Mouse (Mus musculus) frontal cortex, postnatal 36 days (tissue): ENCODE results near the gene Hs3st6.
"Not testable (repeated sequence)": the region's sequence is repeated elsewhere in the genome, so short reads cannot be mapped to it uniquely, and the experiment has no call there.

Source experiments
- DNase-seq, 2 experiments: peaks; one replicate each; pipeline ENCODE4 v3.0.0; 2022; ENCODE audit warnings: low spot score in 2 of 2

Hs3st6 gene

GRCm38 (mm10) chr17:24752415-24753394, at the start of gene Hs3st6:
Hs3st6 (plus strand) TSS chr17:24752988.
- DNase-seq: no peak

DNA sequence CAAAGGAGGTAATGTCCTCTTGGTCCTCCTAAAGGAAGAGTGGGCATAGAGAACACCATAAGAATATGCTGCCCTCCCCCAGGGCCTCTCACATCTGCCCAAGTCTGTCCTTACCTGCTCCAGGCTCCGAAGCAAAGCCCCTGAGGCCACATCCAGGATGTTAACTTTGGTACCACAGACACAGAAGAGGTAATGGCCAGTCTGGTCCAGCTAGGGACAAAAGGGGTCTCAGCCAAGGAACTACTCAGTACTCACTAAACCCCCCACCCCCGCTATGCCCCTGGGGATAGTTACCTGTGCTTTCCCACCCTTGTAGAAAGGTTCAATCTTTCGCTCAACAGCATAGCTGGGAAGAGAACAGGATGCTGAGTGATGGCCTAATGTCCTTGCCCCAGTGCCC, 47.0 kb upstream of the Hs3st6 start:
- no peak for DNase-seq

DNA sequence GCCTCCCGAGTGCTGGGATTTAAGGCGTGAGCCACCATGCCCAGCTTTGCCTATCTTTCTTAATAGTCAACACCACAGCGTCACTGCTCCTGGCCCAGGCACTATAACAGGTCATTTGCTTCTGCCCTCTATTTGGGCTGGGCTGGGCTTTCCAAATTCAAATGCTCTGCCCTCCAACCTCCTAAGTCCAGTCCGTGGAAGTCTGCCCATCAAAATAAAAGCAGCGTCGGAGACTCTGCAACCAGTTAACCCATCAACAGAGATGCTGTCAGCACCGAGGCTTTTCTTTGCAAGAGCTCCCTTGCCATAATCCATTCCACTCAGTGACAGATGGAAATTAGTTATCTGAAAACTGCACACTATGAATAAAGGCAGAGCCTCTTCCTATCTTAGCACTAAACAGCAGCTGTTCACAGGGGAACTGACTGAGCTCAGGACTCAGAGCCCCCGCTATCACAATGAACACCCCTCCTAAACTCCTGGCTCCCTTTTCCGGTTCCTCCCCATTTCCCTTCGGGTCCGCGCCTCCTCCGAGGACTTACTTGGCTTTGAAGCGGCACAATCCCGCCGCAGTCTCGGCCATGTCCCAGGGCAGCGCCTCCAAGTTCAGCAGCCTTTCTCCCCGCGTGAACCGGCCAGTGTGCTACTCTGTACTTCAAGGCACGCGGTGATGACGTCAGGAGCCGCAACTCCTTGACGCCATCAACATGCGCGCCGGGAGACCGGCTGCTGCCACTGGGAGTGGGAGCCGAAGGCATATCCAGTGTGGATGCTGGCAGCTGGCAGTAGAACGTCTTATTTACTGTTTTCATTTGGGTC, 45.6 kb upstream of the Hs3st6 start, which contains the start of gene Tbl3:
Tbl3 (minus strand) TSS at position 679 of the 819 bp plus-strand sequence.
- DNase-seq: peak; percentile 95 to 98

GRCm38 (mm10) chr17:24707801-24708425, 44.9 kb upstream of the Hs3st6 start:
- DNase-seq: no peak

GRCm38 (mm10) chr17:24708646-24709045, 44.1 kb upstream of the Hs3st6 start:
- DNase-seq: no peak

DNA sequence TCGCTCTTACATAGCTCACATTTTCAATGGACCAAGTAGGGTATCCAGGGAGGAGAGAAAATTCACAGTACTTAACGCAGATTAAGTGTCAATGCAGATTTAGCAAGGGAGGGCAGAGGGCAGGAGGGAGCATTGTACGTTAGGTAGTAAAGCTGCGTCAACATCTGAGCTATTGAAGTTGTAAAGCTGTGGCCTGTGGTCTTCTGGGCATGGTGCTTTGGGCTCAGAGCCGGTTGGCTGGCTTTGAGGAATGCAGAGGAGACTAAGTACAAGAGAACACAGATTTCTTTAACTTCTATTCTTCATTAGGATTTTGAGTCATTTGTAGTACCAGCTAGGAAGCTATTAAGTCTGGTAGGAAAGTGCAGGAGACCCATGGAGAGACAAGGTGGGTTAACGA, 37.2 kb upstream of the Hs3st6 start:
- DNase-seq: no peak

GRCm38 (mm10) chr17:24716166-24716682, 36.6 kb upstream of the Hs3st6 start:
- DNase-seq: no peak

DNA sequence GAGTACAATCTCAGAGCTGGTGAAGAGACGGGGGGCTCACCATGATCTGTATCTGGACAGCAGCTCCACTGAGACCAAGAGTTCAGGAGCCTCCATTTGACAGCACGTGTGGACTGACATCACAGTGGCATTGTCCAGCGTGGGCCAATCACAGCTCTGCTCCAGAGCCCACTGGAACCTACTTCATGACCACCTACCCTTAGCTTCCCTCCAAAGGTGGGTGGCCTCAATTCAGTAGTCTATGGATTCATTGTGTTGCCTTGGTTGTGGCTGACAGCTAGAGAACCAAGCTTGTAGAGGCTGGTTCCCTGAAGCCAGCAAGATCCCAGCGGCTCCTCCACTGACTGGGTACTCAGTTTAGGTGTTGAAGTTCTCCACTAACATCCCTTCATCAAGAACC, 34.8 kb upstream of the Hs3st6 start, which contains the start of the genes Rnf151 and Rps2:
Rnf151 (minus strand) TSS at position 121 of the 400 bp plus-strand sequence.
Rps2 (plus strand) TSS at position 174 of the 400 bp plus-strand sequence.
- no peak for DNase-seq

GRCm38 (mm10) chr17:24718938-24719337, 33.9 kb upstream of the Hs3st6 start:
- DNase-seq: not testable (repeated sequence)

DNA sequence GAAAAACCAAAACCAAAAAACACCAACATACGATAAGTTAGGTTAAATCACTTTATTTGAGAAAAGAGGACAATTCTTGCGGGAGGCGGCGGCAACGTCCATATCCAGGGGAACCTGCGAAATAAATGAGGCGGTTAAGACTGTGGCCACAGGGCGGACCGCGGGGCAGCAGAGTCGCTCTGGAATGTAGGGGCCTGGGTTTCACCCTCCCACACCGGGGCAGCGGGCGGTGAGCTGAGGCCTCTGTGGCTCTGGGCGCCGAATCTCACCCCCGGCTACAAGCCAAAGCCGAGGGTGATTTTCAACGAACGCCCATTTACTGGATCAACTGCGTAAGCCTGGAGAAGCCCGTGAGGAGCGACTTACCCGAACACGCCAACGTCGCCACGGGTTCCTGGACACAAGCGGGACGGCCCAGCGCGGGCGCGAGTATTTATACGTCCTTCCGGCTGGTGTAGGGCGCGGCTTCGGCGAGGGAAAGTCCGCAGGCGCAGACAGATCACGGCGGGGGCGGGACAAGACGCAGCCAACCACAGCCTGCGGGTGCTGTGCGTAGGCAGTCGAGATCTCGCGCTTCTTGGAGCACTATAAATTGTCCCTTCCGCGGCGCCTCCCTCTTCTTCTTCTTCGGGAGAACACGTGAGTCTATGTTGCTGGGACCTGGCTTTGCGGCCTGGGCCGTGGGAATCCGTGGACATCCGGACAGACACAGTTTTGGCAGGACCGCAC, 33.1 kb upstream of the Hs3st6 start:
- DNase-seq: peak; percentile 99

DNA sequence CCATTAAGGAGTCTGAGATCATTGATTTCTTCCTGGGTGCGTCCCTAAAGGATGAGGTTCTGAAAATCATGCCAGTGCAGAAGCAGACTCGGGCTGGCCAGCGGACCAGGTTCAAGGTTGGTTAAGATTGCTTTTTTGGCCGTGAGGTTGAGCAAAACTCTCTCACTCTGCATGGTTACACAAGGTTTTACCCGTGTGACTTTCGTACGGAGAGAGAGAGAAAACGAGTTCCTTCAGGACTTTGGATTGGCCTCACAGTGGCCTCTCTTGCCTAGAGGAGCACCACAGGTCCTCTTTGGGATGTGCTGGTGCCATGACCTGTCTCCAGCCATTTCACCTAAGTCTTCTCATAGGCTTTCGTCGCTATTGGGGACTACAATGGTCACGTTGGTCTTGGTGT, 32.2 kb upstream of the Hs3st6 start:
- not testable (repeated sequence) for DNase-seq

DNA sequence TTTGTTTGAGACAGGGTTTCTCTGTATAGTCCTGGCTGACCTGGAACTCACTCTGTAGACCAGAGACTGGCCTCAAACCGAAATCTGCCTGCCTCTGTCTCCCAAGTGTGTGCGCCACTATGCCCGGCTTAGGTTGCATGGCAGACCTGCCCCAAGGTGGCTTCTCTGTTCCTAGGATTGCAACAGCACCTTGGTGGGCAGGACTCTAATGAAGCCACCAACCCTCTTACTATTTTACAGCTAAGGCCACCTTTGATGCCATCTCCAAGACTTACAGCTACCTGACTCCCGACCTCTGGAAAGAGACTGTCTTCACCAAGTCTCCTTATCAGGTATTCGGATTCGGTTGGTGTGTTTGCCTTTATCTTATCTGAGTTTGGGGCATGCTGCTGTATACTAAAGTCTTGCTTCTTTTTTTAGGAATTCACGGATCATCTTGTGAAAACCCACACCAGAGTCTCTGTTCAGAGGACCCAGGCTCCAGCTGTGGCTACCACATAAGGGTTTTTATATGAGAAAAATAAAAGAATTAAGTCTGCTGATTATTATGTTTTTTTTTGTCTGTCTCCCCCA, 31.3 kb upstream of the Hs3st6 start:
- DNase-seq: not testable (repeated sequence)

GRCm38 (mm10) chr17:24722220-24722924, 30.4 kb upstream of the Hs3st6 start:
- DNase-seq: no peak

DNA sequence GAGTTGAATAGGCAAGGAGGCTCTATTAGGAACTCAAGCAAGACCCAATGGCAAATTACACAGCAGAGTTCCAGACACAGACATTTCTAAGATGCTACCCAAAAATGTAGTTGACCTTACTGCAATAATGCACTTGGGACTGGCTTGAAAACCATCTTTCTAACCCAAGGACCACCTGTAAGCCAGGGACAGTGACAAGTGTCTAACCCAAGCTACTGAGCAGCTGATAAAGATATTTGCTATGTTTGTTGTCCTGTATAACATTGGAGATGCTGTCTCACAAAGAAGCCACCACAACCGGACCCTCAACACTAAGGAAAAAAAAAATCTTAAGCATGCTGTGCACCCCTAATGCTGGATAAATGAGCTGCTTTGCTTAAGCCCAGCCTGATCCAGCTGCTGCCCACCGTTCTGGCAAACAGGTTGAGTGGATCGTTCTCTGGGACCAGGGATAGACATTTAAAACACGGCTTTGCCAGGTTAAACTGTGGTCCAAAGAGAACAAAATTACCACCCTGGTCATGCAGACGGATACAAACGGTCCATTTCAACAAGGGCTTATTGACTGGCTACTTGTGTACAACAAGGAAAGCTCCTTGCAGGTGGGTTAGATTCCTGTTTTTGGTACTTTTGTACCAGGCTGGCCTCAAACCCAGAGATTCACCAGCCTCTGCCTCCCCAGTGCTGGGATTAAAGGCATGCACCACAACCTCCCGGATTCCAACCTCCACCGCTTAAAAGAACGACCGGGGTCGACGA, 29.5 kb upstream of the Hs3st6 start:
- no peak for DNase-seq

GRCm38 (mm10) chr17:24723881-24724180, 29.0 kb upstream of the Hs3st6 start:
- no peak for DNase-seq

DNA sequence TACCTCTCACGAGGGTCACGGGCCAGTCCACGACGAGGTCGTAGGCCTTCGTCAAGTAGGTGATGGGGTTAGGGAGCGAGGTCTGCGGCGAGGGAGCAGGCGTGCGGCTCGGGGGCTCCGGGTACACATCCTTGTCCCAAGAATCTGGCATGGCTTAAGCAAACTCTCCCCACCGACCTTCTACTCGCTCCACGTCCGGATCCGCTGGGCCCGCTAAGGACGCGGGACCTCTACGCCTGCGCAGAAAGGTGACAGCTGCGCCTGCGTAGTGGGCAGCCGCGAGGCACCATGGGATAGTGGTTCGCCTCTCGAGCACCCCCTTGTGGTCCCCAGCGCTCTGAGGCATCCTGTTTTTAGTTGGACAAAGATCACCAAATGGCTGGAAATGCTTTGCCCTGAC, 28.6 kb upstream of the Hs3st6 start, which contains the start of gene Ndufb10:
Ndufb10 (minus strand) TSS at position 295 of the 400 bp plus-strand sequence.
- DNase-seq: peak; percentile 93 to 96

DNA sequence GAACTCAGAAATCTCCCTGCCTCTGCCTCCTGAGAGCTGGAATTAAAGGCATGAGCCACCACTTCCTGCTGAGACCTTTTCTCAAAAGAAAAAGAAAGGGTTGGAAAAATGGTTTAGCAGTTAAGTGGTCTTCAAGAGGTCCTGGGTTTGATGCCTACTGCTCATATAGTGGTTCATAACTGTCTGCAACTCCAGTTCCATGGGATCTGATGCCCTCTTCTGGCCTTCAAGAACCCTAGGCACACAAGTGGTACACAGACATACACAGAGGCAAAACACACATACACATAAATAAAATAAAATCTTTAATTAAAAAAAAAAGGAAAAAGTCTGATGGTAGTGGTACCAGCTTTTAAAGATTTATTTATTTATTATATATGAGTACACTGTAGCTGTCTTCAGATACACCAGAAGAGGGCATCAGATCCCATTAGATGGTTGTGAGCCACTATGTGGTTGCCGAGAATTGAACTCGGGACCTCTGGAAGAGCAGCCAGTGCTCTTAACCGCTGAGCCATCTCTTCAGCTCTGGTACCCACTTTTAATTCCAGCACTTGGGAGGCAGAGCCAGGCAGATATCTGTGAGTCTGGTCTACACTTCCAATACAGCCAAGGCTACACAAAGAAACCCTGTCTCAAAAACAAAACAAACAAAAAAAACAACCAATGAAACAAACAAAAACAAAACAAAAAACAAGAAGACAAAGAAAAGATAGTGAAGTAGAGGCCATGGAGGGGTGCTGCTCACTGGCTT, 27.0 kb upstream of the Hs3st6 start:
- no peak for DNase-seq

DNA sequence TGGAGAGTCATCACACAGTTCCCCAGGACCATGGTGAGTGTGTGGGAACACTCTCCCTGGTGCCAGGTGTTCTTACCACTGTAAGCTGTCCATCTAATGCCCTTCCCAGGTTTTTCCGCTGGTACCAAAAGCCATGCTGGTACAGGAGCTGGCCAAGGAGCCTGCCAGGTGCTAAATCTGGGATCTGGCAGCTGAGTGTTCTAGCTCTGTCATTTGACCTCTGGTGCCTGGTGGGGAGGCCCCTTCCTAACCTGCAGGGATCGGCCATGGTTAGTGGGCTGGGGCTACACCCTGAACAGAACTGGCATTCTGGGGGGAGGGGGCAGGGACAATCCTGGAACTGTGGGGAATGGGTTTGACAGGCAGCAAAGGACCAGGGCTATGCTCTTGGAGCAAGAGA, 25.2 kb upstream of the Hs3st6 start, which contains the start of gene Rpl3l:
Rpl3l (plus strand) TSS at position 203 of the 400 bp plus-strand sequence.
- DNase-seq: no peak
